Mouse (Mus musculus) MEL (cell line): ENCODE data around the gene Gm21861. TPM values are rescaled to one million over a fixed set of nuclear protein-coding genes. Genes with fewer than 3 reads are reported as not detected.
"Not testable (repeated sequence)": the region's sequence is repeated elsewhere in the genome, so short reads cannot be mapped to it uniquely, and the experiment has no call there.

ENCODE experiments used
- DNase-seq: peaks from one replicate; pipeline ENCODE4 v3.0.0; 2011; ENCODE audit warnings: low read depth, low spot score
- H3K27ac ChIP-seq: 2 replicates; pipeline ENCODE4 v1.5.1; 2012; ENCODE audit warnings: low read depth, mild to moderate bottlenecking, control low read depth, low read length, moderate library complexity; ENCODE audit not compliant: control insufficient read depth
- H3K27me3 ChIP-seq, 2 experiments: fragments of 150-350 bp in 1 of 2; sonication (generic) in 1 of 2; 2 replicates each; pipeline ENCODE4 v1.6.1; 2012; ENCODE audit warnings: low read length in 2 of 2, mild to moderate bottlenecking in 2 of 2, improper control_type of control experiment in 1 of 2, moderate library complexity in 1 of 2; ENCODE audit not compliant: insufficient read depth in 2 of 2, control insufficient read depth in 1 of 2
- H3K36me3 ChIP-seq, 2 experiments: 2 replicates each; pipeline ENCODE4 v1.6.1; 2012 to 2014; ENCODE audit warnings: low read length in 2 of 2, improper control_type of control experiment in 1 of 2, inconsistent platforms in 1 of 2, mild to moderate bottlenecking in 1 of 2; ENCODE audit not compliant: insufficient read depth in 2 of 2, control insufficient read depth in 1 of 2
- H3K4me1 ChIP-seq, 2 experiments: fragments of 150-350 bp in 1 of 2; sonication (generic) in 1 of 2; 2 replicates each; pipeline ENCODE4 v1.6.1; 2012; ENCODE audit warnings: low read length in 2 of 2, improper control_type of control experiment in 1 of 2, mild to moderate bottlenecking in 1 of 2; ENCODE audit not compliant: insufficient read depth in 2 of 2, control insufficient read depth in 1 of 2
- H3K4me3 ChIP-seq, 2 experiments: fragments of 150-350 bp in 1 of 2; sonication (generic) in 1 of 2; 2 replicates each; pipeline ENCODE4 v1.5.1; 2012; ENCODE audit warnings: low read depth in 2 of 2, low read length in 2 of 2, mild to moderate bottlenecking in 2 of 2, moderate library complexity in 2 of 2, control low read depth in 1 of 2, improper control_type of control experiment in 1 of 2; ENCODE audit not compliant: control insufficient read depth in 1 of 2, insufficient read depth in 1 of 2
- H3K79me2 ChIP-seq: 2 replicates; pipeline ENCODE4 v1.6.1; 2012; ENCODE audit warnings: mild to moderate bottlenecking, low read length, moderate library complexity; ENCODE audit not compliant: control insufficient read depth, poor library complexity, insufficient read depth
- H3K9ac ChIP-seq: 2 replicates; pipeline ENCODE4 v1.6.1; 2012; ENCODE audit warnings: low read depth, mild to moderate bottlenecking, control low read depth, low read length, moderate library complexity; ENCODE audit not compliant: control insufficient read depth, poor library complexity, severe bottlenecking
- H3K9me3 ChIP-seq: fragments of 150-350 bp; sonication (generic); replicated peaks from 2 replicates; pipeline ENCODE4 v1.6.1; 2012; ENCODE audit warnings: mild to moderate bottlenecking, low read length, improper control_type of control experiment, moderate library complexity; ENCODE audit not compliant: insufficient read depth
- polyA plus RNA-seq, 2 experiments: library from polyadenylated mRNA; stranded (reverse) in 1 of 2; unstranded in 1 of 2; fragments of >175 nt in 1 of 2; fragments of >200 nt in 1 of 2; gene quantifications; 2 replicates each; pipeline versions ENCODE4 v1.2.1 to v1.2.4; 2012; ENCODE audit warnings: low replicate concordance in 2 of 2, low read depth in 1 of 2; ENCODE audit not compliant: insufficient read length in 2 of 2, insufficient read depth in 1 of 2, missing spikeins in 1 of 2
- total RNA-seq: library from RNA; depleted of rRNA; stranded (reverse); fragments of 300-350 nt; gene quantifications from 2 replicates; pipeline ENCODE4 v1.2.3, GENCODE M21; 2012; rRNA removed

The Gm21861 gene
- not detected in 2 replicates for total RNA-seq
- not detected for polyA plus RNA-seq

GRCm38 (mm10) chrY:58814497-58814896 lies at the start of gene Gm21861:
Gm21861 (minus strand) TSS chrY:58814597.
- not testable (repeated sequence) for H3K4me3 ChIP-seq, H3K9ac ChIP-seq, DNase-seq, H3K27me3 ChIP-seq, H3K79me2 ChIP-seq, H3K27ac ChIP-seq, H3K36me3 ChIP-seq, H3K4me1 ChIP-seq, H3K9me3 ChIP-seq
